Mouse (Mus musculus) heart, embryonic 11.5 days (tissue): ENCODE measurements around the gene Noxa1. TPM values are rescaled to one million over a fixed set of nuclear protein-coding genes. Genes with fewer than 3 reads are reported as not detected.

ENCODE experiments used
- ATAC-seq: fragments of 200-750 bp; cut with Nextera tagmentation; replicated peaks from 2 replicates; pipeline ENCODE4 v1.8.0; 2017; ENCODE audit warnings: moderate library complexity; ENCODE audit not compliant: insufficient number of reproducible peaks, low FRiP score, low TSS enrichment
- H3K27ac ChIP-seq: fragments of 300-500 bp; sonication (generic); 2 replicates; pipeline ENCODE4 v1.5.1; 2014; ENCODE audit warnings: mild to moderate bottlenecking, low read depth, low read length
- H3K27me3 ChIP-seq: fragments of 300-500 bp; sonication (generic); 2 replicates; pipeline ENCODE4 v1.6.1; 2014; ENCODE audit warnings: mild to moderate bottlenecking, low read length, mixed read lengths; ENCODE audit not compliant: control insufficient read depth, insufficient read depth
- H3K36me3 ChIP-seq: fragments of 300-500 bp; sonication (generic); 2 replicates; pipeline ENCODE4 v1.6.1; 2014; ENCODE audit warnings: mild to moderate bottlenecking, low read length, moderate library complexity, mixed read lengths; ENCODE audit not compliant: control insufficient read depth, insufficient read depth
- H3K4me1 ChIP-seq: fragments of 300-500 bp; sonication (generic); 2 replicates; pipeline ENCODE4 v1.6.1; 2014; ENCODE audit warnings: low read length; ENCODE audit not compliant: control insufficient read depth, insufficient read depth
- H3K4me2 ChIP-seq: fragments of 300-500 bp; sonication (generic); 2 replicates; pipeline ENCODE4 v1.6.1; 2014; ENCODE audit warnings: mild to moderate bottlenecking, moderate library complexity
- H3K4me3 ChIP-seq: fragments of 300-500 bp; sonication (generic); 2 replicates; pipeline ENCODE4 v1.5.1; 2014; ENCODE audit warnings: low read depth, low read length
- H3K9ac ChIP-seq: fragments of 300-500 bp; sonication (generic); 2 replicates; pipeline ENCODE4 v1.6.1; 2014; ENCODE audit warnings: mild to moderate bottlenecking, low read depth, low read length, moderate library complexity
- H3K9me3 ChIP-seq: fragments of 300-500 bp; sonication (generic); replicated peaks from 2 replicates; pipeline ENCODE4 v1.6.1; 2016; ENCODE audit warnings: low read length; ENCODE audit not compliant: control insufficient read depth
- WGBS: fragments of 180-500 bp; shearing (Covaris S2); extraction: QIAGEN DNeasy Blood & Tissue Kit; methylation state at CpG from one replicate; pipeline ENCODE4 v1.1.7; 2014; ENCODE audit not compliant: insufficient replicate concordance; 5-methylcytosine and 5-hydroxymethylcytosine counted together
- polyA plus RNA-seq: library from polyadenylated mRNA; unstranded; fragments of >200 nt; fragmentation: Nextera tagmentation; extraction: Ambion mirVana; gene quantifications from 2 replicates; pipeline ENCODE4 v1.2.1, GENCODE M21; 2014

Gene Noxa1
- polyA plus RNA-seq, 1 experiment from 2014 or later, result 0.10 TPM

GRCm38 (mm10) chr2:25125146-25125545 lies 30.2 kb upstream of the Noxa1 start:
- WGBS, result 90% methylated on average over 6 of the region's 6 CpGs
- Histone ChIP-seq H3K4me2 (no peak overlapping the region), H3K9ac (no peak overlapping the region), H3K27me3 (no peaks in the 10 kb centered on the region), H3K36me3 (no peaks in the 10 kb centered on the region), H3K9me3 (no peaks in the 10 kb centered on the region), H3K4me3 (no peak overlapping the region), H3K4me1 (peaks cover 13% of the 10 kb centered on the region), H3K27ac (no peak overlapping the region)
- no peak for ATAC-seq

- H3K9me3 ChIP-seq, result no peaks in the 10 kb centered on the region
- peaks cover 13% of the 10 kb centered on the region for H3K4me1 ChIP-seq
- H3K27ac ChIP-seq, result no peak overlapping the region
- no peak for ATAC-seq
- H3K4me2 ChIP-seq, result no peak overlapping the region
- H3K4me3 ChIP-seq, result no peak overlapping the region
- H3K27me3 ChIP-seq, result no peaks in the 10 kb centered on the region
- H3K36me3 ChIP-seq, result no peaks in the 10 kb centered on the region
- H3K9ac ChIP-seq, result no peak overlapping the region
- WGBS, result 57% methylated on average over 3 of the region's 3 CpGs
Measured at GRCm38 (mm10) chr2:25124411-25124810, 29.5 kb upstream of the Noxa1 start.

- Histone ChIP-seq H3K4me3 (no peak overlapping the region), H3K9me3 (no peaks in the 10 kb centered on the region), H3K27ac (no peak overlapping the region), H3K4me2 (no peak overlapping the region), H3K27me3 (no peaks in the 10 kb centered on the region), H3K4me1 (peaks cover 9% of the 10 kb centered on the region), H3K36me3 (no peaks in the 10 kb centered on the region), H3K9ac (no peak overlapping the region)
- ATAC-seq, result no peak
- 66% methylated on average over 5 of the region's 5 CpGs for WGBS
Measured at GRCm38 (mm10) chr2:25123527-25123926, 28.6 kb upstream of the Noxa1 start.

GRCm38 (mm10) chr2:25122666-25123065 lies 27.7 kb upstream of the Noxa1 start:
- 55% methylated on average over 2 of the region's 2 CpGs for WGBS
- ATAC-seq, result no peak
- H3K36me3 ChIP-seq, result no peaks in the 10 kb centered on the region

DNA sequence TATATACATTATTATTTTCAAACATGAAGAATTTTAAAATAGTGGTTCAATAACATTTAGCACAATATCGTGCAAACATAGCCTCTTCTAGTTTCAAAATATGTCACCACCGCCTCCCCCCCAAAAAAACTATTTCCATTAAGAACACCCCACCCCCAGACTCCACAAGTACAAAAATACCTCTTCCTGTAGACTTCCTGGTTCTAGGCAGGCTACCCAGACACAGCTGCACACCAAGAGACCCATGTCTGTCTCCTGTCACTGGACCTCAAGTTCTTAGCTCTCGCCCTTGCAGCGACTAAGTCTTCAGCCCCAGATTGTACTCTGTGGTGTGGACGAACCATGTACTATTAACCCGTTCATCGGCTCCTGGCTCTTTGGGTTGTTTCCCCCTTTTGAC lies 26.0 kb upstream of the Noxa1 start:
- Histone ChIP-seq H3K4me1 (no peaks in the 10 kb centered on the region; the same call in 1 of the 2 replicates), H3K27ac (no peak overlapping the region), H3K4me3 (no peak overlapping the region), H3K4me2 (no peak overlapping the region), H3K9ac (no peak overlapping the region), H3K36me3 (no peaks in the 10 kb centered on the region), H3K27me3 (no peaks in the 10 kb centered on the region), H3K9me3 (no peaks in the 10 kb centered on the region)
- ATAC-seq, result no peak
- 73% methylated on average over 7 of the region's 7 CpGs for WGBS

More at GRCm38 (mm10) chr2:25122666-25123065, 27.7 kb upstream of the Noxa1 start:
- Histone ChIP-seq H3K9me3 (no peaks in the 10 kb centered on the region), H3K4me3 (no peak overlapping the region), H3K9ac (no peak overlapping the region), H3K27me3 (no peaks in the 10 kb centered on the region), H3K27ac (no peak overlapping the region), H3K4me1 (peaks cover under 1% of the 10 kb centered on the region), H3K4me2 (no peak overlapping the region)

GRCm38 (mm10) chr2:25115442-25115841 lies 20.5 kb upstream of the Noxa1 start:
- no peak overlapping the region for H3K4me3 ChIP-seq
- no peak for ATAC-seq
- no peaks in the 10 kb centered on the region for H3K27me3 ChIP-seq
- no peaks in the 10 kb centered on the region for H3K36me3 ChIP-seq
- H3K4me2 ChIP-seq, result no peak overlapping the region
- no peak overlapping the region for H3K9ac ChIP-seq
- H3K9me3 ChIP-seq, result no peaks in the 10 kb centered on the region
- 36% methylated on average over 2 of the region's 2 CpGs for WGBS
- no peak overlapping the region for H3K27ac ChIP-seq
- H3K4me1 ChIP-seq, result no peaks in the 10 kb centered on the region

DNA sequence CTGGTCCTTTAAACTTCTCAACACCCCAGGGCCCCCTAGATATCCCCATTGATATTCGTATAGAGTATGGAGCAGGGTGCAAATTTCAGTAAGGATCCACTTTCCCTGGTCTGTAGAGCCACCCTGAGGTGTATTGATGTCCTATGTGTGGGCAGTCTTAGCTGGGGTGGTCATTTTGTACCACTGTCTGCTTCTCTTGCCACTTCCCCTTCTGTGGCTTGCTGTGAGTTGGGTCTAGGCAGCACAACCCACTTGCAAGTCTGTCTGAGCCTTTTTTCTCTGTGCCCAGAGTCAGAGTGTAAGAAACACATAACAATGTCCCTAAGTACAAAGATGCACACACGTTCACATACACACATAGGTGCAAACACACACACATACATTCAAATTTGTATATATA lies 19.4 kb upstream of the Noxa1 start:
- WGBS, result 79% methylated on average over 2 of the region's 2 CpGs
- Histone ChIP-seq H3K4me3 (no peak overlapping the region), H3K9me3 (no peaks in the 10 kb centered on the region), H3K4me2 (no peak overlapping the region), H3K9ac (no peak overlapping the region), H3K36me3 (no peaks in the 10 kb centered on the region), H3K27ac (no peak overlapping the region), H3K27me3 (no peaks in the 10 kb centered on the region), H3K4me1 (no peaks in the 10 kb centered on the region)
- ATAC-seq, result no peak

DNA sequence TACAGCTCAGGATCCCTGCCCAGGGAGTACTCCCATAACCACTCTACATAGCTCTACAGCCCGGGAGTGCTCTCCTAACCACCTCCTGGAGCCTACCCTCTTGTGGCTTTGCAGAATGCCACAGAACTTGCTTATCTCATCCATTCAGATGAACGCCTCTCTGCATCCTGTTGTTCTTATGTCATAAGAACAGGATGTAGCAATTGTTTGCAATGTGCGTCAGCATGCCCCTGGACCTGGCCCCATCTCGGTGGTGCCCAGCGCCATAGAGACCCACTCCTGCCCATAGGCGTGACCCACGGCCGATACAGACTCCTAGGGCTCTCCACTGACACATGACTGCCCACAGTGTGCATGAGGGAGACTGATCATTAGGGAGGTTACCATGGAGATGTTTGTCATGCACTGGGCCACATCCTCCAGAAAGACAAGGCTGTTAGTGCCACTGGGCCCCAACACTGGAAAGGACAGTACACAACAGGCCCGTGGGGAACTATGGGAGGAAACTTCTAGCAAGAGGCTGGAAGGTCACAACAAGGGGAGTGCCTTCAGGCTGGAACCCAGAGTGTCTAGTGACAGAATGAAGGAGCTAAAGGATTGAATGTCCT lies 16.3 kb upstream of the Noxa1 start:
- 50% methylated on average over 9 of the region's 9 CpGs for WGBS
- ATAC-seq, result 0 out of 2 replicates have a peak, but pooled peaks have one; percentile 57
- 0 out of 2 replicates have a peak, but pooled peaks cover 4% of the 10 kb centered on the region for H3K4me1 ChIP-seq
- H3K36me3 ChIP-seq, result no peaks in the 10 kb centered on the region
- peak overlapping the region; percentile 75 for H3K27ac ChIP-seq
- no peak overlapping the region for H3K4me3 ChIP-seq
- no peak overlapping the region for H3K9ac ChIP-seq
- H3K9me3 ChIP-seq, result no peaks in the 10 kb centered on the region
- no peak overlapping the region for H3K4me2 ChIP-seq
- no peaks in the 10 kb centered on the region for H3K27me3 ChIP-seq

DNA sequence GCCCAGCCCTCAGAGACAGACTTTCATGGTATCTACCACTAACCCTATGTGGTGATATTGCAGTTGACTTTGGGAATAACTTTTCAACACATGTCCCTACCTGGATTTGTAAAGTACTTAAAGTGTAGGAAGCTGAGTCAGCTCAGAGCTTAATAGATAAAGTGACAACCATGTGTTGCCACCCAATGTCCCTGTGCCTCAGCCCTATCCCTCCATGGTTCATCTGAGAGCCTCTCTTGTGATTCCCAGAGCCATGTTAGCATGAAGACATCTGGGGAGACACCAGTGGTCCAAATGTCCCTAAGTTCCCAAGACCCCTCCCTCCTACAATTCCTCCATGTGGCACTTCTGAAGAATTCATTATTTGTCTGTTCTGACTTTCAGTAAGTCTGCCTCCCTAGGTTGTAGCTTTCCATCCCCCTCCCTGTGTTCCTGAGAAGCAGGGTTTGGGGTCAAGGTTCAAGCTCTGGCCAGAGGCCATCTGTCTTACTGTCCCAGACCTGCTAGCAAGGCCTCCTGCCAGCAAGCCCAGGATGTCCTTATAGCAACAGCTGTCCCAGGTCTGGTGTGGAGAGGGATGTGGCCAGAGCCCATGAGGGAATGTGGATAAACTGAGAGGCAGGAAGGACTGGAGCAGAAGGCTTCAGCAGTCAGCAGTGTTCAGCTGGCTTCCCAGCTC lies 15.7 kb upstream of the Noxa1 start:
- no peaks in the 10 kb centered on the region for H3K27me3 ChIP-seq
- peak overlapping the region; percentile 75 for H3K27ac ChIP-seq
- H3K9ac ChIP-seq, result no peak overlapping the region
- H3K4me2 ChIP-seq, result no peak overlapping the region
- H3K9me3 ChIP-seq, result no peaks in the 10 kb centered on the region
- no peaks in the 10 kb centered on the region for H3K36me3 ChIP-seq
- no peak overlapping the region for H3K4me3 ChIP-seq
- ATAC-seq, result no peak
- 0 out of 2 replicates have a peak, but pooled peaks cover 5% of the 10 kb centered on the region for H3K4me1 ChIP-seq
